Mouse (Mus musculus) kidney, adult 2 months (tissue): ENCODE results near the gene Pum1. TPM values are rescaled to one million over a fixed set of nuclear protein-coding genes. Genes with fewer than 3 reads are reported as not detected.
"Not testable (repeated sequence)": the region's sequence is repeated elsewhere in the genome, so short reads cannot be mapped to it uniquely, and the experiment has no call there.

ENCODE experiments used
- DNase-seq: peaks from one replicate; pipeline ENCODE4 v3.0.0; 2021
- H3K27ac ChIP-seq: fragments of 200-500 bp; 2 replicates; pipeline ENCODE4 v1.5.1; 2012; ENCODE audit warnings: low read depth, low read length, control low read depth, inconsistent platforms; ENCODE audit not compliant: insufficient read depth
- H3K27me3 ChIP-seq: fragments of 200-500 bp; replicated peaks from 2 replicates; pipeline ENCODE4 v1.6.1; 2012; ENCODE audit warnings: mild to moderate bottlenecking, moderate library complexity, low read length, inconsistent platforms; ENCODE audit not compliant: control insufficient read depth, insufficient read depth
- H3K36me3 ChIP-seq: fragments of 200-500 bp; 2 replicates; pipeline ENCODE4 v1.6.1; 2012; ENCODE audit warnings: mild to moderate bottlenecking, moderate library complexity, low read length, inconsistent platforms; ENCODE audit not compliant: control insufficient read depth, insufficient read depth
- H3K4me1 ChIP-seq: fragments of 200-500 bp; 2 replicates; pipeline ENCODE4 v1.6.1; 2011; ENCODE audit warnings: low read length; ENCODE audit not compliant: control insufficient read depth, insufficient read depth
- H3K4me3 ChIP-seq: fragments of 200-500 bp; 2 replicates; pipeline ENCODE4 v1.5.1; 2011; ENCODE audit warnings: mild to moderate bottlenecking, low read depth, low read length, control low read depth; ENCODE audit not compliant: insufficient read depth
- CTCF ChIP-seq: fragments of 200-500 bp; conservative IDR thresholded peaks from 2 replicates; pipeline ENCODE4 v1.5.1; 2011; ENCODE audit warnings: low read depth, mild to moderate bottlenecking, control low read depth, low read length, moderate library complexity, mixed read lengths; ENCODE audit not compliant: insufficient read depth, insufficient read length
- POLR2A ChIP-seq: fragments of 200-500 bp; IDR thresholded peaks from one replicate; pipeline ENCODE4 v1.6.1; 2011; ENCODE audit warnings: low read depth, low read length, control low read depth
- WGBS: fragments of 180-500 bp; shearing (Covaris S2); methylation state at CpG from one replicate; pipeline ENCODE4 v1.1.7; 2018; 5-methylcytosine and 5-hydroxymethylcytosine counted together
- polyA plus RNA-seq: library from polyadenylated mRNA; depleted of rRNA; stranded (reverse); fragments of >200 nt; gene quantifications from 2 replicates; pipeline ENCODE4 v1.2.3, GENCODE M21; 2012

Pum1 gene
- polyA plus RNA-seq, 1 experiment, result 45.9 TPM

GRCm38 (mm10) chr4:130668541-130668940 is 5.4 kb downstream of the Pum1 start:
- peak; percentile 18 for DNase-seq
- H3K4me1 ChIP-seq, result peaks cover 30% of the 10 kb centered on the region
- TF ChIP-seq POLR2A (no peak), CTCF (no peak)
- WGBS, result 24% methylated on average over 2 of the region's 2 CpGs
- H3K27me3 ChIP-seq, result no peaks in the 10 kb centered on the region
- H3K4me3 ChIP-seq, result no peak overlapping the region
- H3K27ac ChIP-seq, result no peak overlapping the region
- H3K36me3 ChIP-seq, result no peaks in the 10 kb centered on the region

- peaks cover 30% of the 10 kb centered on the region for H3K4me1 ChIP-seq
- DNase-seq, result no peak
- H3K36me3 ChIP-seq, result no peaks in the 10 kb centered on the region
- 30% methylated on average over 7 of the region's 7 CpGs for WGBS
- H3K27me3 ChIP-seq, result no peaks in the 10 kb centered on the region
- TF ChIP-seq CTCF, result no peak
- TF ChIP-seq POLR2A, result no peak
- H3K27ac ChIP-seq, result no peak overlapping the region
- H3K4me3 ChIP-seq, result no peak overlapping the region
Observed at GRCm38 (mm10) chr4:130668991-130669390, 5.9 kb downstream of the Pum1 start.

GRCm38 (mm10) chr4:130670023-130670422 is 6.9 kb downstream of the Pum1 start:
- H3K36me3 ChIP-seq, H3K4me3 ChIP-seq, DNase-seq, H3K27me3 ChIP-seq, H3K27ac ChIP-seq: not testable (repeated sequence)
- WGBS, result 75% methylated on average over 5 of the region's 5 CpGs
- peaks cover 30% of the 10 kb centered on the region for H3K4me1 ChIP-seq

- WGBS, result 78% methylated on average over 4 of the region's 4 CpGs
- Histone ChIP-seq H3K36me3 (peaks cover 5% of the 10 kb centered on the region; the same call in 1 of the 2 replicates), H3K27ac (no peak overlapping the region), H3K4me3 (no peak overlapping the region), H3K27me3 (no peaks in the 10 kb centered on the region), H3K4me1 (peaks cover 24% of the 10 kb centered on the region)
- no peak for TF ChIP-seq CTCF
- TF ChIP-seq POLR2A, result no peak
- no peak for DNase-seq
Observed at GRCm38 (mm10) chr4:130671079-130671845, 8.1 kb downstream of the Pum1 start.

- Histone ChIP-seq H3K27me3 (no peaks in the 10 kb centered on the region), H3K27ac (no peak overlapping the region), H3K4me1 (peaks cover 26% of the 10 kb centered on the region), H3K4me3 (no peak overlapping the region), H3K36me3 (peaks cover 5% of the 10 kb centered on the region; the same call in 1 of the 2 replicates)
- DNase-seq, result no peak
- TF ChIP-seq CTCF, result no peak
- TF ChIP-seq POLR2A, result no peak
Observed at GRCm38 (mm10) chr4:130672161-130672560, 9.0 kb downstream of the Pum1 start.

GRCm38 (mm10) chr4:130676746-130677145 is 13.6 kb downstream of the Pum1 start:
- H3K4me1 ChIP-seq, result peaks cover 7% of the 10 kb centered on the region; the same call in 1 of the 2 replicates
- H3K27ac ChIP-seq, result no peak overlapping the region
- DNase-seq, result no peak
- no peaks in the 10 kb centered on the region for H3K27me3 ChIP-seq
- 92% methylated on average over 2 of the region's 2 CpGs for WGBS
- no peak overlapping the region for H3K4me3 ChIP-seq
- TF ChIP-seq POLR2A (no peak), CTCF (no peak)
- H3K36me3 ChIP-seq, result peaks cover 5% of the 10 kb centered on the region; the same call in 1 of the 2 replicates

GRCm38 (mm10) chr4:130678149-130678548 is 15.0 kb downstream of the Pum1 start:
- no peak for TF ChIP-seq CTCF
- TF ChIP-seq POLR2A, result no peak
- H3K4me3 ChIP-seq, result no peak overlapping the region
- WGBS, result 93% methylated on average over 3 of the region's 3 CpGs
- H3K4me1 ChIP-seq, result peaks cover 2% of the 10 kb centered on the region; the same call in 1 of the 2 replicates
- H3K27ac ChIP-seq, result no peak overlapping the region
- DNase-seq, result no peak
- no peaks in the 10 kb centered on the region for H3K27me3 ChIP-seq
- H3K36me3 ChIP-seq, result peaks cover 5% of the 10 kb centered on the region; the same call in 1 of the 2 replicates
